Mouse (Mus musculus): Measurements from ENCODE around the gene Pyurf.

The Pyurf gene

GRCm38 (mm10) chr6:57691467-57692261 is at the start of gene Pyurf:
TSS of gene Pyurf (minus strand) at chr6:57692078.
- peak; percentile 91 for DNase-seq (ENCODE audit: low spot score)

GRCm38 (mm10) chr6:57721347-57721746 is 29.5 kb upstream of the Pyurf start:
- DNase-seq (ENCODE audit: low spot score) = no peak

- no peak for DNase-seq (ENCODE audit: low spot score)
These were observed 19.8 kb upstream of the Pyurf start for GRCm38 (mm10) chr6:57711726-57712125.

GRCm38 (mm10) chr6:57706721-57707120 is 14.8 kb upstream of the Pyurf start:
- DNase-seq (ENCODE audit: low spot score) = no peak

GRCm38 (mm10) chr6:57703703-57704102 is 11.8 kb upstream of the Pyurf start:
- no peak for DNase-seq (ENCODE audit: low spot score)

GRCm38 (mm10) chr6:57702743-57703499 is 11.0 kb upstream of the Pyurf start:
- peak; percentile 99 for DNase-seq (ENCODE audit: low spot score)

GRCm38 (mm10) chr6:57702376-57702742 is 10.5 kb upstream of the Pyurf start, which contains the start of gene Lancl2:
TSS of gene Lancl2 (plus strand) at chr6:57702540.
- DNase-seq (ENCODE audit: low spot score) = no peak

GRCm38 (mm10) chr6:57701686-57702085 is 9.8 kb upstream of the Pyurf start:
- DNase-seq (ENCODE audit: low spot score) = no peak

GRCm38 (mm10) chr6:57693116-57693515 is 1.2 kb upstream of the Pyurf start:
- DNase-seq (ENCODE audit: low spot score) = no peak

- no peak for DNase-seq (ENCODE audit: low spot score)
These were observed 7.7 kb downstream of the Pyurf start for GRCm38 (mm10) chr6:57684156-57684555.

- no peak for DNase-seq (ENCODE audit: low spot score)
These were observed 30.6 kb downstream of the Pyurf start for GRCm38 (mm10) chr6:57661295-57661694.

- no peak for DNase-seq (ENCODE audit: low spot score)
These were observed 44.6 kb downstream of the Pyurf start for GRCm38 (mm10) chr6:57647256-57647655.

GRCm38 (mm10) chr6:57641789-57642188 is 50.1 kb downstream of the Pyurf start:
- no peak for DNase-seq (ENCODE audit: low spot score)

GRCm38 (mm10) chr6:57639531-57639930 is 52.3 kb downstream of the Pyurf start:
- no peak for DNase-seq (ENCODE audit: low spot score)

Data from embryo, embryonic 10 days (tissue).